Mouse (Mus musculus): ENCODE measurements around the gene Tcf7l2.

- TF ChIP-seq POLR2A (IDR thresholded peaks at IDR 0.05; ENCODE audit: extremely low read depth, insufficient read depth, low read length) (no peak), CTCF (IDR thresholded peaks at IDR 0.05; ENCODE audit: low read depth, low read length) (no peak)
These were observed 112.8 kb downstream of the Tcf7l2 start for GRCm38 (mm10) chr19:55854389-55854788.

Data from liver, adult 2 months (tissue).